Mouse (Mus musculus): ENCODE data around the gene Tnnt2. TPM values are rescaled to one million over a fixed set of nuclear protein-coding genes. Genes with fewer than 3 reads are reported as not detected.

Gene Tnnt2
- total RNA-seq, 2 experiments from 2014 or later: 1.4 to 1.6 TPM

GRCm38 (mm10) chr1:135865518-135866194, 29.5 kb downstream of the Tnnt2 start:
- Histone ChIP-seq H3K4me3 (no peak overlapping the region), H3K27ac (no peak overlapping the region)
- peak; percentile 94 for TF ChIP-seq CTCF (conservative IDR thresholded peaks at IDR 0.05)
- peak; percentile 85 to 92 for DNase-seq (ENCODE audit: low spot score in 2 of 2)

- no peak overlapping the region for H3K4me3 ChIP-seq
- H3K27ac ChIP-seq: 0 out of 2 replicates have a peak overlapping the region, but pooled peaks have one; percentile 36
- no peak for TF ChIP-seq CTCF (conservative IDR thresholded peaks at IDR 0.05)
- DNase-seq (ENCODE audit: low spot score in 2 of 2): no peak
Measured at GRCm38 (mm10) chr1:135868570-135868969, 32.4 kb downstream of the Tnnt2 start.

GRCm38 (mm10) chr1:135872991-135873390, 36.8 kb downstream of the Tnnt2 start:
- DNase-seq (ENCODE audit: low spot score in 2 of 2): no peak
- TF ChIP-seq CTCF (conservative IDR thresholded peaks at IDR 0.05): no peak
- Histone ChIP-seq H3K4me3 (no peak overlapping the region), H3K27ac (no peak overlapping the region)

GRCm38 (mm10) chr1:135877248-135877647, 41.1 kb downstream of the Tnnt2 start:
- TF ChIP-seq CTCF (conservative IDR thresholded peaks at IDR 0.05): no peak
- Histone ChIP-seq H3K4me3 (no peak overlapping the region), H3K27ac (no peak overlapping the region)
- no peak for DNase-seq (ENCODE audit: low spot score in 2 of 2)

GRCm38 (mm10) chr1:135882385-135883109, 46.4 kb downstream of the Tnnt2 start:
- Histone ChIP-seq H3K4me3 (no peak overlapping the region), H3K27ac (no peak overlapping the region)
- peak; percentile 90 for TF ChIP-seq CTCF (conservative IDR thresholded peaks at IDR 0.05)
- DNase-seq (ENCODE audit: low spot score in 2 of 2): peak; percentile 31 to 66

- Histone ChIP-seq H3K4me3 (no peak overlapping the region), H3K27ac (no peak overlapping the region)
- no peak for TF ChIP-seq CTCF (conservative IDR thresholded peaks at IDR 0.05)
- no peak for DNase-seq (ENCODE audit: low spot score in 2 of 2)
Measured at GRCm38 (mm10) chr1:135889461-135890185, 53.5 kb downstream of the Tnnt2 start.

- no peak overlapping the region for H3K27ac ChIP-seq
- H3K4me3 ChIP-seq: no peak overlapping the region
- no peak for TF ChIP-seq CTCF (conservative IDR thresholded peaks at IDR 0.05)
- DNase-seq (ENCODE audit: low spot score in 2 of 2): no peak
Measured at GRCm38 (mm10) chr1:135891424-135892216, 55.5 kb downstream of the Tnnt2 start.

- no peak for TF ChIP-seq CTCF (conservative IDR thresholded peaks at IDR 0.05)
- H3K4me3 ChIP-seq: no peak overlapping the region
- DNase-seq (ENCODE audit: low spot score in 2 of 2): no peak
- H3K27ac ChIP-seq: no peak overlapping the region
Measured at GRCm38 (mm10) chr1:135892233-135892632, 56.1 kb downstream of the Tnnt2 start.

- H3K27ac ChIP-seq: no peak overlapping the region
- TF ChIP-seq CTCF (conservative IDR thresholded peaks at IDR 0.05): no peak
- DNase-seq (ENCODE audit: low spot score in 2 of 2): no peak
Measured at GRCm38 (mm10) chr1:135892764-135893163, 56.6 kb downstream of the Tnnt2 start.

GRCm38 (mm10) chr1:135893377-135893776, 57.2 kb downstream of the Tnnt2 start:
- no peak for DNase-seq (ENCODE audit: low spot score in 2 of 2)
- no peak for TF ChIP-seq CTCF (conservative IDR thresholded peaks at IDR 0.05)
- H3K27ac ChIP-seq: no peak overlapping the region
- no peak overlapping the region for H3K4me3 ChIP-seq

More at GRCm38 (mm10) chr1:135892764-135893163, 56.6 kb downstream of the Tnnt2 start:
- no peak overlapping the region for H3K4me3 ChIP-seq

- H3K4me3 ChIP-seq: no peak overlapping the region
- no peak for DNase-seq (ENCODE audit: low spot score in 2 of 2)
- no peak for TF ChIP-seq CTCF (conservative IDR thresholded peaks at IDR 0.05)
- H3K27ac ChIP-seq: no peak overlapping the region
Measured at GRCm38 (mm10) chr1:135895367-135895766, 59.2 kb downstream of the Tnnt2 start.

GRCm38 (mm10) chr1:135899295-135899694, 63.1 kb downstream of the Tnnt2 start:
- no peak for TF ChIP-seq CTCF (conservative IDR thresholded peaks at IDR 0.05)
- DNase-seq (ENCODE audit: low spot score in 2 of 2): no peak
- Histone ChIP-seq H3K4me3 (no peak overlapping the region), H3K27ac (no peak overlapping the region)

Data from layer of hippocampus, adult 2 months (tissue).